Mouse (Mus musculus) kidney, adult 11 months (tissue): ENCODE data around the gene Leng1.

Experiments
- DNase-seq: peaks from one replicate; pipeline ENCODE4 v3.0.0; 2022

The Leng1 gene

DNA sequence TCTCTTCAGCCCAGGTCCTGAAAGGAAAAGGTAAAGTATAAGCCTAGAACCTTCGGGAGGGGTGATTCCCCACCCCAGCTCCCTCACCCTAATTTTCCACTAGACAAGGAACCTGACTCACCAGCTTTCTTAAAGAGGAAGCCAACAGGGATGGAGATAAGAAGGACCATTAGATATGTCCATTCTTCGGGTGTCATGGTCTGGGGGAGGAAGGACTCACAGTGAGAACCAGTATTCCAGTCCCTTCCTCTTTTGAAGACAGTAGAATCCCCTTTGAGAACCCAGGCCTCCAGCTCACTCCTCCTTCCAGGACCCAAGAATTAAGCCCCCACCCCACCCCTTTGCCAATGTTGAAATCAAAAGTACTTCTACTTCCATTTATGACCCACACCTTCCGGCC, 26.3 kb upstream of the Leng1 start:
- no peak for DNase-seq

DNA sequence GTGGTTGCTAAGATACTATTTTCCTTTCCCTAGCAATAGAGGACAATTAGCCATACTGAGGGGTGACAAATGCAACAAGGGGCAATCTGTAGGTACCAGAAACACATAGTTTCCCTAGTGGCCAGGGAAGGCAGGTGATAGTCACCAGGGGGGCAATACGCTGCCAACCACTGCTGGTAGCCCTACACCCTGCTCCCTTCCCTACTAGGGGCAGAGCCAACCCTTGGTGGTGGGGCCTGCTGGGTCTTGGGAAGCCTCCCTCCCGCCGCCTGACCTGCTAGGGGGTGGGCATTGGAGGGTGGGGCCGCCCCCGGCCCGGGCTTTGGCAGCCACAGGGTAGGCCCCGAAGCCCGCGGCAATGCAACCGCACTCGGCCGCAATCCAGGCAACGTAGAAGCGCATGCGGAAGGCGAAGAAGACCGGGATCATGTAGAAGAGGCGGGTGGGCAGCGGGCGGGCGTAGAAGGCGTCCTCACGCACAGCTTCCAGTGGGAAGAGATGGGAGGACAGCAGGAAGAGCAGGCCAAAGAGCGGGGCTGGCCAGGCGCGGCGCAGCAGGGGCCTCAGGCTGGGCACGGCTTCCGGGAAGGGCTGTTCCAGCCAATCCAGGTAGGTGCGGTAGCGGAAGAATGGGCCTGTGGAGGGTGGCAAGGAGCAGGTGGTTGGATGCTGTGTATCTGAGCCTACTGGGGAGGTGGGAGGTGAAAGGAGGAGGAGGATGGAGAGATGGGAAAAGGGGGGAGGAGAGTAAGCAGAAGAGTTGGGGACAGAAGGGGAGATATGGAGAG, 20.0 kb upstream of the Leng1 start:
- DNase-seq: no peak

DNA sequence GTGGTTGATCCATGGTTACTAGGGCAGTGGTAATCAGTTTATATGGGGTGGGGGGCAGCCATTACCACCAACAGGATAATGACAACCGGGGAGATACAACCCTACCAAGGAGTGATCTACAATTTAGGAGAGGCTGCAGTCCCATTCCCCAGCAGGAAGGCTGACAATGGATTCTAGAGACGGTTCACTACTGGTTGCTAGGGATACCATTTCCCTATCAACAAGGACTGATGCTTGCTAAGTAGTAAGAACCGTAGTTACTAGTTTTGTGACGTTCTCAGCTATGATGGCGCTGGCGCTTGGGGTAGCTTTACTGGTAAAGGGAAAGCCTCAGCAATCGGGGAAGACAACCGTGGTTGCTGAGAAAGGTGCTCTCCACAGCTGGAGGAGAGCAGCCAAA, 19.1 kb upstream of the Leng1 start:
- DNase-seq: no peak

DNA sequence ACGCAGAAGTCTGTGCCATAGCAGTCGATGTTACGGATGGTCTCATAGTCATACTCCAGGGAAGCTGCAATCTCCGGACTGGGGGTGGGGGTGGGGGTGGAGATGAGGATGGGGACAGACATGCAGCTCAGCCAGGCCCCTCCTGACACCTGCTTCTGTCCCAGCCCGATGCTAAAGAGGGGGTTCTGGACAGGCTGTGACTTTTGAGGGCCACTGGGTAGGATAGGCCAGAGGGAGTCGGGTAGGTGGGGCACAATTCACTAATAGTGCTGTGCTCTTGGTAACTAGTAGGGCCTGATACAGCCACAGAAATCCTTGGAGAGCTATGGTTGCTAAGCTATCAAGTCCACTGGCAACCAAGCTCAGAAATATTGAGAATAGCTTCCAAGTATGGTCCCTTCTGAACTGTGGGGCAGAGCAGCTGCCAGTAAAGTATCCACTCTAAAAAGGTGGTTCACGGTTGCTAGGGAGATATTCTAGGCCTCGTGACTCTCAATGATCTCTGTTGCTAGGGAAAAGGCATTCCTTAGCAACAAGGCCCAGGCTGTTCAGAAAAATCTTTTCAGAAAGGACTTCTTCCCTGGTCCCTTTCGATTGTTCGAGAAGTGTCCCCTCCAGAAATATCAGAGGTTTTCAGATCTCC, 18.4 kb upstream of the Leng1 start:
- no peak for DNase-seq

DNA sequence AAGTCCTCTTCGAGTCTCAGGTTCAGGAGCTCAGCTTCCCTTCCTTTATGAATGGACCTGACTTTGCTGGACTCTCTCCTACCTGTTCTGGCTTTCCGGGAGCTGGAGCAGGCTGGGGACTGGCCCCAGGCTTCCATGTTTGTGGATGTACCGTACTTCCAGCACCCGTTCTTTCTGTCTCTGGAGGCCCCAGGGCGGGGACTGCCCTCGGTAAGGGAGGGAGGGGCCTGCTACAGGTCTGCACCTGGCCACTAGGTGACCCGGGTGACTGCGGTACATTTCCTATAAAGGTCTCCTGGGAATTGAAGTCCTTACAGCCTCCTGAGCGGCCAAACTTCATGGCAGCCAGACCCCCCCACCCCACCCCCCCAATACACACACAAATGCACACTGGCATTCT, 11.7 kb upstream of the Leng1 start, which contains the start of gene Tmc4:
TSS of gene Tmc4 (minus strand) at position 212 of the 400 bp plus-strand sequence.
- DNase-seq: peak; percentile 75

DNA sequence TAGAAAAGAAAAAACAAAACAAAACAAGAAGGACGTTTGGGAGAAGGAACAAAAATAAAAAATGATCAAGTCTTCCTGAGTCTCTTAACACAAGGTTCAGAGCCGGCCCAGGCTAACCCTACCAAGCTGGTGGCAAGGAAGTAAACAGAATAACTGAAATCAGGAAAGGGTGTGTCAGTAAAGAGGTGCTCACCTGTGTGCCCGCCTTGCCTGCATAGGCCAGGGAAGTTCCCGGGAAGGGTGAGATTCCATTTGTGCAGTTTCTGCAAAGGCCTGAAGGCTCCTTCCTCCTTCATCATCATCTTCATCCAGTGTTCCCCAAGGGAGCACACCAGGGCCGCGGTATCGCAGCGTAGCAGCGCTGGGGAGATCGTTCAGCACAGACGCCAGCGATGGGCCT, 10.7 kb upstream of the Leng1 start:
- no peak for DNase-seq

DNA sequence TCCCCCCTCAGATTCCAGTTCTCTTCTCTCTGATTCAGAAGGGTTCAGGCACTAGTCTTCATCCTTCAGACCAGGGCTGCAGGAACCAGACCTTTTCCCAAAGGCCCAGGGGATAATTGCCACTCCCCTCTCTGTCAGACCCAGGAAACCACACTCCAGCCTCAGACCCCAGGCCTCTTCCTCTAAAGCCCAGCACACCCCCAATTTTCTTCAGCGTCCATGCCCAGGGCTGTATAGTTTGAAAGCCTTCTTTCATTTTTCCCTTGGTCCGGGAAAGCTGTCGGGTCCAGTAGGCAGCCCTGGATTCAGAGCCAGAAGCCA, 9.5 kb upstream of the Leng1 start:
- DNase-seq: no peak

DNA sequence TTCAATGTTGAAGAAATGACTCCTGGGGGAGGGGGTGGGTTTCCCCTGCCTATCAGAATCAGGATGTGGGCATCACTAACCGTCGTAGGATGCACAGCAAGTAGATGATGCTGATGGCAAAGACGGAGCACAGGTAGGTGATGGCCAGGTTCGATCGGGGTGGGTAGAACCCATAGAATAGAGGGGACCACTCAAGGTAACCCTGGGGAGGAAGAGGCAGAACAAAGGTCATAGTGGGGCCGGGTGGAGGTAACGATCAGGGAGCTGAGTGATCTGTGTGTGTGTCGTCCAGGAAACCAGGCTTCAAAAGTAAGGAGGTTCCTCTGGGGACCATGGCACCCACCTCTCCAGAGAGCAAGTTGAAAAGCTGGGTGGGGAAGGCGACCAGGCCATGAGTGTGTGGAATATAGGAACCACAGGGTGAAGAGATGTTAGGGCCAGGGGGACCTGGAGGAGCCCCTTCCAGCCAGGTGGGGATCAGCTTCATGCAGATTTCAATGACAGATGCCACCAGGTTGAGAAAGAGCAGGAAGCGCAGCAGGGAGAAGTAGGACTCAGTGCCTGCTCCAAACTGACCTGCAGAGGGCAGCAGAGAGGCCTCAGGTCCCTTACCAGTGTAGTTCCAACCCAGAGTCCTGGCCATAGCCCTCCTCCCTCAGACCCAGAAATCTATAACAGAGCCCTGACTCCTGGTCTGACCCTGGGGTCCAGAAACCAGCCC, 9.0 kb upstream of the Leng1 start:
- peak; percentile 67 for DNase-seq

DNA sequence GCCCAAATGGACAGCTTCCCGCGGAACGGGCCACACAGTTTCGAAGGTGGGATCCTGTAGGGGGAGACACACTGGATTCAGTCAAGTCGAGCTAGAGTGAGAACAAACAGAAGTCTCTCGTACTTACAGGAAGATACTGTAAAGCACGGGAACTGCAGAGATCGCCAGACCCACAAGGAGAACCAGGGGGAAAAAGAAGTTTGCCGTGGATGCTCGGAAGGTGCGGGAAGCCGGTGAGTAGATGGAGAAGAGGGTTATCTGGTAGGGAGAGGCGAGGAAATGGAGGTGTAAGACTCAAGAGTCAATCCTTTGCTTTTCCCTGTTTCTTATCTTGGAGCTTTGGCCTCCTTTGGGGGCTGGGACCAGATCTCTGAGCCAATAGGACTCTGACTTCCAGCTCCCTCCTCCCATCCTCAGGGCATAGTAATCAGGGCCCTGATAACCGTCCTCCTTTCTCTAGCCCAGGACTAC, 1.3 kb upstream of the Leng1 start:
- DNase-seq: no peak

DNA sequence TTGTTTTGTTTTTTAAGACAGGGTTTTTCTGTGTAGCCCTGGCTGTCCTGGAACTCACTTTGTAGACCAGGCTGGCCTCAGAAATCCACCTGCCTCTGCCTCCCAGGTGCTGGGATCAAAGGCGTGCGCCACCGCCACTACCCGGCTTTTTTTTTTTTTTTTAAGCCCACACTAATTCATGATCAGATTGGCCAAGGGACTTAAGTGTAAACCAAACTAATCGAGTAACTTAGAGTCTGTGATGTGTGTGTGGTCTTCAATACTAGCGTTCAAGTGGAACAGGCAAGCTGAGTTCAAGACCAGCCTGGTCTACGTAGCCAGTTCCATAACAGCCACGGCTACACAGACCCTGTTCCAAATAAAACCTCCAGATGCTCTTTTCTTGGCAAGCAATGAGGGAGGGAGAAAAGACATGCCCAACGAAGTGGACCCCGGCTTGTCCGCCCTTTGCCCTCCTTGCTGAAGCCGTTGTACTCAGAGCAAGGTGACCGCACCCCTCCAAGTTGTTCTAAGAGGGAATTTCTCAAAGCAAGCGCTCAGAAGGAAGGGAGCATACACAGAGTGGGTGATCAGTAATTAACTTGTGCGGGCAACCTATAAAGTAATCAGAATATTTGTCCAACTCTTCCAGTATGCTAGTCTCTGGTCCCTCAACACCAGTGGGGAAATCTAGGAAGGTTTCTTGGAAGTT, 971 bp downstream of the Leng1 start:
- peak; percentile 64 for DNase-seq

DNA sequence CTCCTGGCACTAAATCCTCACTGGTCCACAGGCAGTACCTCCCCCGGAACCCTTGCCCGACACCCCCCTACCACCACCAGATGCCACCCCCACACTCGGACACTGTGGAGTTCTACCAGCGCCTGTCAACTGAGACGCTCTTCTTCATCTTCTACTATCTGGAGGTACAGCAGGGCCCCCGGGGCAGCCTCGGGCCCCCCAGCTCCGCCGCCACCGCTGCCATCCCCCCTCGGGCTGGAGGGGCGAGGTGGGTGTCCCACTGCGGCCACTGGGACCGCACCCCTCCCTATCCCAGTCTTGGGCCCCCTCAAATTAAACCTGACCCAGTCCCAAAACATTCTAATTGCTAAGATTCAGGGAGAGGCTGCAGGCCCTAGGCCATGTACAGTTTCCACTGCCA, 7.1 kb downstream of the Leng1 start:
- no peak for DNase-seq

DNA sequence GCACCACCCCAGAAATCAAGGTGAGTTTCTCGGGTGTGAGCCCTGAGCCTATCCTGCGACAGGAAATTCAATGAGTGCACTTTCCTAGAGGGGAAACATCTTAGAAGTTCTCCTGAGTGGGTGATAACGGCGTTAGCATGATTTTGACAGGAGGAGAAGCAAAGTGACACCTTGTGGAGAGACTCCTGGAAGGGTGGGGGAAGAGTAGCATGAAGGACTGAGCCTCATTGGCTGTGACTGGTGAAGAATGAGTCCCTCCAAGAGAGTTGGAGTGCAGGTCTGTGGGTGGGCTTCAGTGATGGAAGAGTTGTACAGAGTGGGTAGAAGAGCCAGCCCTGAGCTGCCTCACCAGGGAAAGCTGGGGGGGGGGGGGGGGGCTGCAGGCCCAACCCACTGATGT, 8.7 kb downstream of the Leng1 start:
- DNase-seq: no peak

DNA sequence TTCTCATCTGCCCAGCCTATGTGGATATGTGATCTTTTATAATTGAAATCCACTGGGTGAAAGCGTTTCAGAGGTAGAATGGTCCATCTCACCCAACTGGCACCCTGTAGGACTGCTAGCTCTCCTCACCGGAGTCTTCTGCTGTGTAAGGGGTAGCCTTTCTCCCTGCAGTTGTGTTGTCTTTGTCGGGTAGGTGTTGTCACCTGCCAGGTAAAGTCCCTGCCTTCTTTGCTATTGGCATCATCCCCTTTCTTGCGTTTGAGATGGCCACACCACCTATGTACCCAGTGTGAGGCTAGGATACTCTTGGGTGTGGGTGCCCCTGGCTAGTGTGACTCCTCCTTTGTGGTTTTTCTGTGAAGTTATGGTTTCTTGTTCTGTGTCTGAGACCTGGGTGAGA, 19.0 kb downstream of the Leng1 start:
- no peak for DNase-seq

DNA sequence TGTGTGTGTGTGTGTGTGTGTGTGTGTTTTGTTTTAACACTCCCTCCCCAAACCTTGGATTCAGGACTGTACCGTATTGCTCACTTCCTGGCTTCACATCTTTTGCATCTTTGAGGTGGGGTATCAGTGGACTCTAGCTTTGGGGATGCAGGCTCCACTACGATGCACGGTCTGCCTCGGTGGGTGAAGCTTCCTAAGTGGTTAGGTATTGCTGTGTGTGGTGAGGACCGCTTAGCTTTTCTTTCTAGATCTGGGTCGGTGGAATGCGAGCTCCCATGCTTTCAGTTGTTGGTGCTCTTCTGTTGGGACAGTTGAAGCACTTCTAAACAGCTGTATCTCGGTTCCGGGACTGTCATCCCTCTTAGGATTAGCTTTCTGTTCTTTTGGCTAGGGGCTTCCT, 19.5 kb downstream of the Leng1 start:
- DNase-seq: no peak

DNA sequence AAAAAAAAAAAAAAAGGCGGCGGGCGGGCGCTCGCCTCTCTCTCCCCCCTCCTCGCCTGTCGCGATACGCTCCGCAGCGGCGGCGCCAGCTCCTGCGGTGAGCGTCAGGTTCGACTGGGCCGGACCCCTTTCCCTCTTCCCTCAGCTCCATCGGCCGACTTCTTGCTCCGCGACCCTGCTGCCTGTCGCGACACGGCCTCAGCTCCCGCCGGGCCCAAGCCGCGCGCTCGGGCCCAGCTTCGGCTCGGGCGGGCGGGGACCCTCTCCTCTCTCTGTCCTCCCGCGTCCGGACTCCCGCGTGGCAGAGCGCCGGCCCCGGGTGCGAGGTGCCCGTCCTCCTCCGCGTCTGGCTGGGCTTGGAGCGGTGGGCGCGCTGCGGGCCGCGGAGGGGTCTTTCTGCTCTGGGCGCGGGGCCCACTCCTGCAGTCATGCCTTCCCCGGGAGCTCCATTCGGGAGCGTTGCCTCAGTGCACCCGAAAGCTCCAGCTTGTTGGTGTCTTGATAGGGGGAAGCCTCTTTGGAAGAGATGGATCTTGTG, 20.1 kb downstream of the Leng1 start:
- DNase-seq: no peak

DNA sequence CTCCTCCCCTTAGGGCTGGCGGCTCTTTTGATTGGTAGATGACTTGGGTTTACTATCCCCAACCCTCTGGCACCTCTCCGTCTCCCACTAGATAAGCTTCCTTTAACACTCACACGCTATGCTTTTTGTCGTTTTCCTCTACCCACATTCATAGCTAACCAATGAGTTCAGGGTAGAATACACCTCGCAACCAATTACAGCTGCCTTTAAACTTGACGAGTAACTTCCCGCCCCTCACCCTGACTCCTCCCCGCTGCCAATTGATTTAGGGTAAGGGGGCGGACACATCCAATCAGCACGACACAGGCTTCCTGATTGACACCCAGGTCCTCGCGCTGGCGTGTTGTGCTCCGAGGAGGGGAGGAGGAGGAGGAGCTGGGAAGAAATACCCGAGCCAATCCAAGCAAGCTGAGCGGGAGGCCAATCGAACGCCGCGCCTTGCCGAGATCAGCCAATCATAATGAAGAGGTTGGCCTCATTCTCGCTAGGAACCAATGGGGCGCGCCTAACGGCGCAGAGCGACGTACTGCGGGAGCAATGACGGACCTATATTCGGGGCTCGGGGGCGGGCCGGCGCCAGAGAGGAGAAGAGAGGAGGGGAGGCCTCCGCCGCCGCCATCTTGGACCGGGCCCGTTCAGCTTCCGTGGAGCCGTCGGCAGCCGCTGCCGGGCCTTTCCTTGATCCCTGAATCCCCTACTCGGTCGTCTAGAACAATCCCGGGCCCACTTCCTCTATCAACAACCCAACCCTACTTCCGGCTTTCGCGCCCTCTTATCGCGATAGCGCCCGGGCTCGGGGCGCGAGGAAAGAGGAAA, 20.8 kb downstream of the Leng1 start, which contains the start of gene Cnot3:
TSS of gene Cnot3 (plus strand) at position 597 of the 816 bp plus-strand sequence.
- peak; percentile 100 for DNase-seq

DNA sequence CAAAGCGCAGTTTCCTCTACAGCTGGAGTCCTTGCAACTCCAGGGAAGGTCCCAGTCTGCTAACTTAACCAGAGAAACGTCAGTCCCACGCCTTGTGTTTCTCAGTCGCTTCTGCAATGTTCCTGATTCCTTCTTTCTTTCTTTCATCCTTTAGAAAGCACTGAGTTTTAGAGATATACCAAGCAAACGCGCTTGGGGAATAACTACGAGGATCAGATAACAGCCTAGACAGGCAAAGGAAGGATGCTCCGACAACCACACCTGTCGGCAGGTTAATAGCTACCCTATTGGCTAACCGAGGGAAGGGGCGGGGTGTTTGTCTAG, 21.3 kb downstream of the Leng1 start:
- no peak for DNase-seq

DNA sequence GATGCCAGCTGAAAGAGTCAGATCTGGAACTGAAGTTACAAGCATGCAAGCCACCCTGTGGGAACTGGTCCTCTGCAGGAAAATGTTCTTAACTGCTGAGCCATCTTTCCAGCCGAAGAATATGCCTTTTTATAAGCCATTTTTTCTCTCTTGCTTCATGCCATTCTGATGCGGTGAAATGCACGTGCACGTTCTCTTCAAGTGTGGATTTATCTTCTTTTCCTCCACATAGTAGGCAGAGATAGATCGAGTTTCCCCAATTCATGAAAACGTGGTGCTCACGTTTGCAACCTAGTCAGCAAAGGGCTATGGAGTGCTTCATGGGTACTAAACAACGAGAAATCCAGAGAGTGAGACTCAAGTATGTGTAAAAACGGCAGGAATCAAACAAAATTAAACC, 21.8 kb downstream of the Leng1 start:
- no peak for DNase-seq

DNA sequence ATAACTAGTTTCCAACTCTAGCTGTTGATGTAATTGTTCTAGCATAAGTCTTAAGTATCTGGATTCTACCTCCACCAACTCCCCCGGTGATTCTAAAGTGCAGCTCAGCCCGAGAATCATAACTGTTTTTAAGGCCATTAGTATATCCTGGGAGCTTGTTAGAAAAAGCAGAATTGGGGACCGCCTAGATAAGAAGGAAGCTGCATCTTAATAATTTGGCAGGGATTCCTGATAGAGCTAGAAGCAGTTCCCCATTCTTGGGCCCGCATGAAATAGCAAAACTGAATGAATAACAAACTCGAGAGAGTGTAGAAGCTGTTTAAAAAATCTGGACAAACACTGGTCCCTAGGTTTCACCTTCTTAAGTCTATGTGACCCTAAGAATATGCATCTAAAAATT, 22.2 kb downstream of the Leng1 start:
- no peak for DNase-seq

DNA sequence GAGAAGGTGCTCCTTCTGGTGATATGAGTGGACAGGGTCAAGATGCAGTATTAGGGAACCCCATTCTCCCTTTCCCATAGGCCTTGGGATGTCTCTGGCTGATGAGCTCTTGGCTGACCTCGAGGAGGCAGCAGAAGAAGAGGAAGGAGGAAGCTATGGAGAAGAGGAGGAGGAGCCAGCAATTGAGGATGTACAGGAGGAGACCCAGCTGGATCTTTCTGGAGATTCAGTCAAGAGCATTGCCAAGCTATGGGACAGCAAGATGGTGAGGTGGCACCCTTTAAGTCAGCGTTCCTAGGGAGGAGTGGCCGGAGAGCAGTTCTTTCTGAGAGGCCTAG, 35.2 kb downstream of the Leng1 start:
- DNase-seq: no peak

DNA sequence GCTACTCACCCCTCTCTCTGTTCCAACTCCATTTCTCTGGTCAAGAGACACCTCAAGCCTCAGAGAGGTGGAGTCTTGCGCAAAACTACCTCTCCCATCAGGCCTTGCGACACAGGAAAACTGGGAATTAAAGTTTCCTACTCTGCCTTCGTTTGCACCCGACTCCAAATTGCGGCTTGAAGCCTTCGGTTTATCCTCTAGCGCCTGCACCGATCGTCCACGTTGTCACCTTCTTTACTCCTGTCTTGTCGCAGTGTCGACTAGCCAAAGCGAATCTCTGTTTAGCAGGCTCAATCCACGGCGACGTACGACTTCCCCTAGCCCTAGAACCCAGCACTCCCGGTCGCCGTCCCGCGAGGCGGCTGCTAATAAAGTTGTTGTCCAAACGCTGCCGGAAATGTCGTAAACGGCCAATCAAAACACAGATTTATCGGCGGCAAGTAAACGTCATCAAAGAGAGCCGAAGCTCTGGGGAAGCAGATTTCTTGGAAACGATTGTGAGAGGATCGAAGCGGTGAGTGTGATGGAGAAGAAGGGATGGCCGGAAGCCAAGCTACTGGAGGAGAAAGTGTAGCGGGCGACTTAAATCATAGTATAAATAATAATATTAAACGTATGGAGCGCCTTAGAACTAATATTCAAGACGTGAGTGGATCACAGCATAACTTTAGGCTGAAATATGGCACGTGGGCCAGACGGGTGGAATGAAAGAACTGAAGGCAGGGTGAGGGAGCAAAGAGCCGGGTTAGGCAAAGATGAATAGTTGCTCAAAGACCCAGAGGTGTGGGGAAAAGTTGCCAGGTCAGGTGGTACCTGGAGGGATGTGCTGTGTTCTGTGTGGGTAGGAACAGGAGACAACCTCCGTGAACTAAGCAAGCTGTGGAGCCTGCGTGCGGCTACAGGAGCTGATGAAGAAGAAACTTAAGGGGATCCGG, 35.8 kb downstream of the Leng1 start, which contains the start of the genes Tfpt and Prpf31:
TSS of gene Tfpt (minus strand) at position 387 of the 935 bp plus-strand sequence.
TSS of gene Prpf31 (plus strand) at position 443 of the 935 bp plus-strand sequence.
- peak; percentile 93 for DNase-seq
